Mouse (Mus musculus) liver, embryonic 14.5 days (tissue): Measurements from ENCODE around the gene Sh3glb2. TPM values are rescaled to one million over a fixed set of nuclear protein-coding genes. Genes with fewer than 3 reads are reported as not detected.
A peak's percentile ranks its signal among the peaks of the same experiment; 100 is the strongest.

ENCODE experiments used
- ATAC-seq: fragments of 200-750 bp; cut with Nextera tagmentation; 2 replicates; pipeline ENCODE4 v1.8.0; 2017; ENCODE audit warnings: moderate number of reproducible peaks, mild to moderate bottlenecking, moderate library complexity; ENCODE audit not compliant: insufficient read depth
- DNase-seq, 3 experiments: peaks; one replicate each; pipeline ENCODE4 v3.0.0-alpha.2; 2012 to 2013; ENCODE audit warnings: low read depth in 3 of 3, low spot score in 3 of 3
- H3K27ac ChIP-seq: fragments of 300-500 bp; sonication (generic); 2 replicates; pipeline ENCODE4 v1.5.1; 2014; ENCODE audit warnings: moderate library complexity, mild to moderate bottlenecking, control low read depth, inconsistent platforms
- H3K27me3 ChIP-seq: fragments of 300-500 bp; sonication (generic); 2 replicates; pipeline ENCODE4 v1.6.1; 2014; ENCODE audit warnings: mild to moderate bottlenecking, low read length, moderate library complexity; ENCODE audit not compliant: control insufficient read depth, insufficient read depth
- H3K36me3 ChIP-seq: fragments of 300-500 bp; sonication (generic); replicated peaks from 2 replicates; pipeline ENCODE4 v1.6.1; 2014; ENCODE audit warnings: low read depth; ENCODE audit not compliant: control insufficient read depth, insufficient read depth
- H3K4me1 ChIP-seq, 2 experiments: fragments of 200-500 bp in 1 of 2; fragments of 300-500 bp in 1 of 2; sonication (generic) in 1 of 2; replicated peaks; 2 replicates each; pipeline ENCODE4 v1.6.1; 2012 to 2014; ENCODE audit warnings: antibody characterized with exemption in 1 of 2, inconsistent platforms in 1 of 2, low read length in 1 of 2; ENCODE audit not compliant: control insufficient read depth in 2 of 2, insufficient read depth in 2 of 2
- H3K4me2 ChIP-seq: fragments of 300-500 bp; sonication (generic); 2 replicates; pipeline ENCODE4 v1.6.1; 2014; ENCODE audit warnings: low read depth, mild to moderate bottlenecking, control low read depth, moderate library complexity
- H3K4me3 ChIP-seq, 2 experiments: fragments of 200-500 bp in 1 of 2; fragments of 300-500 bp in 1 of 2; sonication (generic) in 1 of 2; 2 replicates each; pipeline ENCODE4 v1.5.1; 2012 to 2014; ENCODE audit warnings: low read depth in 2 of 2, low read length in 2 of 2, mild to moderate bottlenecking in 2 of 2, control low read depth in 1 of 2, inconsistent platforms in 1 of 2, moderate library complexity in 1 of 2; ENCODE audit not compliant: insufficient read depth in 1 of 2
- H3K9ac ChIP-seq: fragments of 300-500 bp; sonication (generic); replicated peaks from 2 replicates; pipeline ENCODE4 v1.6.1; 2014; ENCODE audit warnings: mild to moderate bottlenecking, control low read depth, moderate library complexity
- H3K9me3 ChIP-seq: fragments of 300-500 bp; sonication (generic); 2 replicates; pipeline ENCODE4 v1.6.1; 2016; ENCODE audit warnings: low read length, mixed read lengths; ENCODE audit not compliant: control insufficient read depth
- CTCF ChIP-seq: IDR thresholded peaks from 2 replicates; pipeline ENCODE4 v1.5.1; 2016; ENCODE audit warnings: antibody characterized with exemption, low read depth, control low read depth
- EP300 ChIP-seq: IDR thresholded peaks from 2 replicates; pipeline ENCODE4 v1.6.1; 2016; ENCODE audit warnings: antibody characterized with exemption, low read depth
- WGBS: fragments of 180-500 bp; shearing (Covaris S2); extraction: QIAGEN DNeasy Blood & Tissue Kit; methylation state at CpG from one replicate; pipeline ENCODE4 v1.1.7; 2014; ENCODE audit not compliant: insufficient replicate concordance; 5-methylcytosine and 5-hydroxymethylcytosine counted together
- polyA plus RNA-seq, 2 experiments: library from polyadenylated mRNA; depleted of rRNA in 1 of 2; stranded (reverse) in 1 of 2; unstranded in 1 of 2; fragments of >200 nt; fragmentation: Nextera tagmentation in 1 of 2; extraction: Ambion mirVana in 1 of 2; gene quantifications; 2 replicates each; pipeline versions ENCODE4 v1.2.1 to v1.2.3; 2012 to 2014

The Sh3glb2 gene
- polyA plus RNA-seq, 2 experiments, result 13.6 to 22.2 TPM

GRCm38 (mm10) chr2:30327276-30327675 lies 31.9 kb downstream of the Sh3glb2 start:
- no peaks in the 10 kb centered on the region for H3K4me1 ChIP-seq
- H3K27ac ChIP-seq, result no peak overlapping the region
- DNase-seq (no peak), ATAC-seq (no peak)
- no peak overlapping the region for H3K9ac ChIP-seq
- WGBS, result 76% methylated on average over 7 of the region's 7 CpGs
- H3K9me3 ChIP-seq, result no peaks in the 10 kb centered on the region
- peaks cover 77% of the 10 kb centered on the region for H3K36me3 ChIP-seq
- H3K27me3 ChIP-seq, result no peaks in the 10 kb centered on the region
- no peak overlapping the region for H3K4me3 ChIP-seq
- TF ChIP-seq CTCF (no peak), EP300 (no peak)
- H3K4me2 ChIP-seq, result no peak overlapping the region

- no peak overlapping the region for H3K4me3 ChIP-seq
- 82% methylated on average over 5 of the region's 5 CpGs for WGBS
- no peaks in the 10 kb centered on the region for H3K4me1 ChIP-seq
- DNase-seq (no peak), ATAC-seq (no peak)
- TF ChIP-seq EP300 (no peak), CTCF (no peak)
- H3K9ac ChIP-seq, result no peak overlapping the region
- H3K27me3 ChIP-seq, result no peaks in the 10 kb centered on the region
- no peak overlapping the region for H3K27ac ChIP-seq
- H3K36me3 ChIP-seq, result peaks cover 60% of the 10 kb centered on the region
- no peaks in the 10 kb centered on the region for H3K9me3 ChIP-seq
- H3K4me2 ChIP-seq, result no peak overlapping the region
These were observed 33.8 kb downstream of the Sh3glb2 start for GRCm38 (mm10) chr2:30325296-30325695.

GRCm38 (mm10) chr2:30323111-30323510 lies 36.0 kb downstream of the Sh3glb2 start:
- Histone ChIP-seq H3K9me3 (no peaks in the 10 kb centered on the region), H3K27me3 (no peaks in the 10 kb centered on the region), H3K9ac (no peak overlapping the region), H3K27ac (no peak overlapping the region), H3K4me1 (no peaks in the 10 kb centered on the region), H3K36me3 (peaks cover 48% of the 10 kb centered on the region), H3K4me3 (no peak overlapping the region), H3K4me2 (no peak overlapping the region)
- no peak for ATAC-seq
- no peak for DNase-seq
- TF ChIP-seq CTCF (no peak), EP300 (no peak)
- 79% methylated on average over 7 of the region's 7 CpGs for WGBS

- Histone ChIP-seq H3K27ac (no peak overlapping the region), H3K27me3 (no peaks in the 10 kb centered on the region), H3K9ac (no peak overlapping the region), H3K9me3 (no peaks in the 10 kb centered on the region), H3K36me3 (peaks cover 49% of the 10 kb centered on the region), H3K4me2 (no peak overlapping the region), H3K4me3 (no peak overlapping the region), H3K4me1 (no peaks in the 10 kb centered on the region)
- DNase-seq (peak in 1 of 3 experiments; percentile 11), ATAC-seq (peak; percentile 51; the same call in 1 of the 2 replicates)
- TF ChIP-seq CTCF, result no peak
- no peak for TF ChIP-seq EP300
- WGBS, result 74% methylated on average over 4 of the region's 4 CpGs
These were observed 39.9 kb downstream of the Sh3glb2 start for GRCm38 (mm10) chr2:30319260-30319659.

- WGBS, result 83% methylated on average over 5 of the region's 5 CpGs
- H3K9me3 ChIP-seq, result no peaks in the 10 kb centered on the region
- H3K27me3 ChIP-seq, result no peaks in the 10 kb centered on the region
- H3K27ac ChIP-seq, result no peak overlapping the region
- TF ChIP-seq EP300 (no peak), CTCF (no peak)
- H3K9ac ChIP-seq, result no peak overlapping the region
- no peaks in the 10 kb centered on the region for H3K4me1 ChIP-seq
- ATAC-seq (no peak), DNase-seq (no peak)
- no peak overlapping the region for H3K4me2 ChIP-seq
- no peak overlapping the region for H3K4me3 ChIP-seq
- peaks cover 54% of the 10 kb centered on the region for H3K36me3 ChIP-seq
These were observed 42.2 kb downstream of the Sh3glb2 start for GRCm38 (mm10) chr2:30316955-30317354.

GRCm38 (mm10) chr2:30316136-30316535 lies 43.0 kb downstream of the Sh3glb2 start:
- DNase-seq (no peak), ATAC-seq (no peak)
- Histone ChIP-seq H3K4me1 (no peaks in the 10 kb centered on the region), H3K9ac (no peak overlapping the region), H3K36me3 (peaks cover 60% of the 10 kb centered on the region), H3K4me2 (no peak overlapping the region), H3K4me3 (no peak overlapping the region), H3K27ac (no peak overlapping the region), H3K9me3 (no peaks in the 10 kb centered on the region), H3K27me3 (no peaks in the 10 kb centered on the region)
- WGBS, result 83% methylated on average over 4 of the region's 4 CpGs
- TF ChIP-seq CTCF, result no peak
- no peak for TF ChIP-seq EP300
